Mouse (Mus musculus) erythroblast, embryonic 14.5 days (primary cell): ENCODE measurements around the gene Cflar. TPM values are rescaled to one million over a fixed set of nuclear protein-coding genes. Genes with fewer than 3 reads are reported as not detected.

Experiments
- H3K27me3 ChIP-seq: 2 replicates; pipeline ENCODE4 v1.6.1; 2012; ENCODE audit warnings: inconsistent platforms; ENCODE audit not compliant: control insufficient read depth
- H3K36me3 ChIP-seq: 2 replicates; pipeline ENCODE4 v1.6.1; 2012; ENCODE audit warnings: mild to moderate bottlenecking, inconsistent platforms; ENCODE audit not compliant: control insufficient read depth
- H3K4me1 ChIP-seq: 2 replicates; pipeline ENCODE4 v1.6.1; 2012; ENCODE audit warnings: inconsistent platforms; ENCODE audit not compliant: control insufficient read depth
- H3K4me3 ChIP-seq: replicated peaks from 2 replicates; pipeline ENCODE3; 2012; ENCODE audit warnings: moderate library complexity, mild to moderate bottlenecking, inconsistent platforms
- H3K9me3 ChIP-seq: 2 replicates; pipeline ENCODE4 v1.6.1; 2012; ENCODE audit warnings: low read length, inconsistent platforms, mixed read lengths; ENCODE audit not compliant: control insufficient read depth
- GATA1 ChIP-seq: IDR thresholded peaks from 2 replicates; pipeline ENCODE4 v1.6.1; 2012; ENCODE audit warnings: low read length, inconsistent platforms, mixed read lengths
- TAL1 ChIP-seq: IDR thresholded peaks from 3 replicates; pipeline ENCODE4 v1.6.1; 2012; ENCODE audit warnings: low read length, inconsistent platforms, mixed read lengths
- polyA plus RNA-seq: library from polyadenylated mRNA; stranded (reverse); fragments of >175 nt; gene quantifications from 2 replicates; pipeline ENCODE4 v1.2.3, GENCODE M21; 2012

The Cflar gene
- polyA plus RNA-seq, 1 experiment: 0.04 TPM

DNA sequence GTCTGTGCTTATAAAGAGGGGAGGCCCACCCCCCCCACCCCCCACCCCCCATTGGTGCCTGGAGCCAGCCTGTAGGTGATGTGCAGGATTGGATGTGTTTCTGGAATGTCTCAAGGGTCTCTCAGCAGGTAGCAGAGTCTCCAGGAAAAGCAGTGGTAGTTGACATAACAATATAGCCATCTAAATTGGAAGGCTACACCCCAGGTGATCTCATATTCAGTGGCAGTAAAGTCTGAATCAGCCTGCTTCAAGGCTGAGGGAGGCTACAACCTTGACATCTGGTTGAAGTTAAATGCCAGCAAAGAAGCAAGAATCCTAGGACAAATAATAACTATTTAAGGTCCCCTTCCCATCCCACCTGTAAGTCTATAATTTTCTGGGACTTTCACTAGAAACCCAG is 57.8 kb downstream of the Cflar start:
- H3K36me3 ChIP-seq: no peaks in the 10 kb centered on the region
- no peaks in the 10 kb centered on the region; the same call in 1 of the 2 replicates for H3K4me1 ChIP-seq
- H3K4me3 ChIP-seq: no peak overlapping the region
- TF ChIP-seq GATA1: no peak
- no peak for TF ChIP-seq TAL1
- H3K9me3 ChIP-seq: no peaks in the 10 kb centered on the region
- no peaks in the 10 kb centered on the region for H3K27me3 ChIP-seq

DNA sequence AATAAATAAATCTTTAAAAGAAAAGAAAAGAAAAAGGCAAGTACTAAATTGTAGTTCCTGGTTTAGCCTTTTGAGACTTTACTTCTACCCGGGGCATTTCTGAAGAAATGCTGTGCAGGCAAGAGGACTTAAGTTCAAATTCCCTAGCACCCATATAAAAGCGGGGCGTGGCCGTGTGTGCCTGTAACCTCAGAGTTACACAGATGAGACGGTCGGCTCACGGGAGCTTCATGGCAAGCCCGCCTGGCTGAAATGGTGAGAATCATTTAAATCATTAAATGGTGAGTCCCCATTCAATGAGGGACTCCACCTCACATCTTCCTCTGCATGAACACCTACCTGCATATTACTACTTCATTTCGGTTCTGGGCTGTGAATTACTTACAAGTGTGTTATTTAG is 58.4 kb downstream of the Cflar start:
- no peaks in the 10 kb centered on the region for H3K27me3 ChIP-seq
- no peak overlapping the region for H3K4me3 ChIP-seq
- no peak for TF ChIP-seq GATA1
- no peak for TF ChIP-seq TAL1
- no peaks in the 10 kb centered on the region for H3K36me3 ChIP-seq
- no peaks in the 10 kb centered on the region; the same call in 1 of the 2 replicates for H3K4me1 ChIP-seq
- H3K9me3 ChIP-seq: no peaks in the 10 kb centered on the region

DNA sequence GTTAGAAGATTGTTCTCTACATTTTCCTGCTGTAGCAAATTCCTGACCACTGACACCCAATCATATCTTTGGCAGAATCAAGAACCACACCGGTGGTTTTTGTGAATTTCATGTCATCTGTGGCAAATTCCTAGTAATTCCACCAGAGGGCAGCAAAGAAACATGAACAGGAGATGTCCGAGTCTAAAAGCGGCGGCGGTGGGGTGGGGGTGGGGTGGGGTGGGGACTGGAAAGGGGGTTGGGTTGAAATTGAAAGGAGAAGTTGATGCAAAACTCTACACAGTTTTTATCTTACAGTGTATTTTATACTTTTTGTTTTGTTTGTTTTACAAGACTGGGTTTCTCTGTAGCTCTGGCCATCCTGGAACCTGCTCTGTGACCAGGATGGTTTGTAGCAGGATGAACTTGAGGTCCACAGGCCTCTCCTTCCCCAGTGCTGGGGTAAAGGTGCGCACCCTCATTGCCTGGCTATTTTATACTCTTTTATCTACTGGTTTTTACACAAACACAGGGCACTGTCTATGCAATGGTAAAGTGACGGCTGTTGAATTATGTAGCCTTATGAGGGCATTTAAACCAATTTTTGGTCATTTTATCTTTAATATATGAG is 58.9 kb downstream of the Cflar start:
- Histone ChIP-seq H3K36me3 (no peaks in the 10 kb centered on the region), H3K27me3 (no peaks in the 10 kb centered on the region), H3K4me3 (no peak overlapping the region), H3K9me3 (no peaks in the 10 kb centered on the region), H3K4me1 (no peaks in the 10 kb centered on the region; the same call in 1 of the 2 replicates)
- TF ChIP-seq TAL1: no peak
- TF ChIP-seq GATA1: no peak

DNA sequence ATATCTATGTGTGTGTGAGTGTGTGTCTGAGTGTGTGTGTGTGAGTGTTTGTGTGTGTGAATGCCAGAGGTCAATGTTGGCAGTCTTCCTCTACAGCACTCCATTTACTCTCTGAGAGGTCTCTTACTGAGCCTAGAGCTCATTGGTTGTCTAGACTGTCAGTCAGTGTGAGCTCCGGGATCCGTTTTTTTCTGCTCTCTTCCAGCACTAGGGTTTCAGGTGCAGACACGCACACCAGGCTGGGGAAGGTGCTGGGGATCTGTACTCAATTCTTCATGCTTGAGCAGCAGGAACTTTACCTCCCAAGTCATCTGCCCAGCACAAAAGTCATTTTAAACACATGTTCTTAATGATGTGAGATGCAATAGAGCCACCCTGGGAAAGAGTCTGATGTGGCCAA is 60.8 kb downstream of the Cflar start:
- Histone ChIP-seq H3K9me3 (no peaks in the 10 kb centered on the region), H3K27me3 (no peaks in the 10 kb centered on the region), H3K4me1 (no peaks in the 10 kb centered on the region; the same call in 1 of the 2 replicates), H3K4me3 (no peak overlapping the region), H3K36me3 (no peaks in the 10 kb centered on the region)
- TF ChIP-seq GATA1 (no peak), TAL1 (no peak)

DNA sequence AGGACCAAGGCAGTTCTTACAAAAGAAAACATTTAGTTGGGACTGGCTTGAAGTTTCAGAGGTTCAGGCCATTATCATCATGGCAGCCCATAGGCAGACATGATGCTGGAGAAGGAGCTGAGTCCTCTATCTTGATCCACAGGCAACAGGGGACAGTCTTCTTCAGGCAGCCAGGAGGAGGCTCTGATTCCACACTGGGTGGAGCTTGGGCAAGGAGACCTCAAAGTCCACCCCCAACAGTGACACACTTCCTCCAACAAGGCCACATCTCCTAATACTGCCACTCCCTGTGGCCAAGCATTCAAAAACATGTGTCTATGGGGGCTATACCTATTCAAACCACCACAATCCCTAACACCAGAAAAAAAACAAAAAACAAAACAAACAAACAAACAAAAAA is 62.0 kb downstream of the Cflar start:
- TF ChIP-seq GATA1: no peak
- TF ChIP-seq TAL1: no peak
- Histone ChIP-seq H3K9me3 (no peaks in the 10 kb centered on the region), H3K27me3 (no peaks in the 10 kb centered on the region), H3K4me1 (no peaks in the 10 kb centered on the region; the same call in 1 of the 2 replicates), H3K36me3 (no peaks in the 10 kb centered on the region), H3K4me3 (no peak overlapping the region)

DNA sequence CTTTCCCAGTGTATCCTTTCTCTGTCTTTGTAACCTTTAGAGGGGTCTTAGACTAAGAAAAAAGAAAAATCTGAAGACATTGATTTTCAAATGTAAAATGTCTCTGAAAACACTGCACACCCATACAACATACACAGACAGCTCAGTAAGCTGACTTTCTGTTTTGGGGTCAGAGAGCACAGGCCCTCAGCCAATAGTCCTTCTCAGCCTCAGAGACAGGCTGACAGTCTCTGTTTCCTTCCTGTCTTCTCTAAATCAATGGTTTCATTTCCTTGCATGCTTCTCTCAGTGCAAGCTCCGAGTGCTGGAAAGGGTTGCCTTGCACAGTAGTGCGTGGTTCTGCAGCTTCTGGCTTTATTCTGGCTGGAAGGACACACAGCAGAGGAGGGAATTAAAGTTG is 62.6 kb downstream of the Cflar start:
- no peak for TF ChIP-seq TAL1
- TF ChIP-seq GATA1: no peak
- Histone ChIP-seq H3K27me3 (no peaks in the 10 kb centered on the region), H3K9me3 (no peaks in the 10 kb centered on the region), H3K4me1 (no peaks in the 10 kb centered on the region; the same call in 1 of the 2 replicates), H3K4me3 (no peak overlapping the region), H3K36me3 (no peaks in the 10 kb centered on the region)

DNA sequence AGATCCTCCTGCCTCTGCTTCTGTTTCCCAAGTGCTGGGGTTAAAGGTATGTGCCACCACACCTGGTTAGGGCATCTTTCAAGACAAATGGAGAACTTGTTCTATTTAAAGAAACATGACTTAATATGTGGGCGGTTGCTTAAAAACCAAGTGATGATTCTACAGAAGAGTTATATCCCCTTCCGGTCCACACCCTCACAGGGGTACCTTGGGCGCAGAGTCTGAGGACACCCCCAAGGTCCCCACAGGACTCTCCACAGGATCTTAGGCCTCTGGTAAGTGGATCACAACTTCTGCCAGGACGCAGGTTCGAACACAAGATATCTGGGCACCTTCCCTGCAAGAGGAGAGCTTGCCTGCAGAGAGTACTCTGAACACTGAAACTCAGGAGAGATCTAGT is 64.1 kb downstream of the Cflar start:
- no peaks in the 10 kb centered on the region for H3K27me3 ChIP-seq
- no peak overlapping the region for H3K4me3 ChIP-seq
- H3K9me3 ChIP-seq: no peaks in the 10 kb centered on the region
- no peak for TF ChIP-seq GATA1
- TF ChIP-seq TAL1: no peak
- no peaks in the 10 kb centered on the region for H3K36me3 ChIP-seq
- H3K4me1 ChIP-seq: no peaks in the 10 kb centered on the region; the same call in 1 of the 2 replicates

DNA sequence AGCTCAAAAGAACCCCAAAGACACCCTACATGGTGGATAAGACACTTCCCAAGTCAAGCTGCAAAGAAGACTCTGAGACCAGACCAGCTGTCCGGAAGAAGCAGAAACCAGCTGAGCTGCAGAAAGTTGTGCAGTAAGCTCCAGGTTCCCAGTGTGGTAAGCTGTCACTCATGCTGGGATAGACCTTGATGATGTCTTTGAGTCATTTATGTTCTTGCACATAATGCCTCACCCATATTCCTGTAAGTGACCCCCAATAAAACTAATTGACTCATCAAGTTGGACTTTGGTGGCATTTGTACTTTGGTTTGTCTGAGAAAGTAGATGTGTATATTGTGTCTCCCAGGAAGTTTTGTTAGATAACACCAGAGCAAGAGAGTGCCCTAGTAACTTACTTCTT is 66.3 kb downstream of the Cflar start:
- TF ChIP-seq TAL1 (no peak), GATA1 (no peak)
- Histone ChIP-seq H3K9me3 (no peaks in the 10 kb centered on the region), H3K27me3 (no peaks in the 10 kb centered on the region), H3K4me1 (no peaks in the 10 kb centered on the region; the same call in 1 of the 2 replicates), H3K4me3 (no peak overlapping the region), H3K36me3 (no peaks in the 10 kb centered on the region)

DNA sequence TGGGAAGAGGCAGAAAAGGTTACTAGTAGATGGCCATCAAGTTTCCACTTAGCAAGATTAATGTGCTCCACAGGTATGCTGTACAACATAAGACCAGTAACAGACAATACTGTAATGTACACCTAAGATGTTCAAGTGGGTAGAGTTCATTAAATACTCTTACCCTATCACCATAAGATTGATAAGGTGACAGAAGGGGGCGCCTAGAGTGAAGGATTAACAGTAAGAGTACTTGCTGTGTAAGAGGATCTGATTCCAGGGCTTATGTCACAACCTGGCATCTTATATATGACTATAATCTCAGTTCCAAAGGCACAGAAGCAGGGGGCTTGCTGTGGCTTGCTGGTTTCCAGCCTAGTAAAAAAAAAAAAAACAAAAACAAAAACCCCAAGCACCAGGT is 66.9 kb downstream of the Cflar start:
- Histone ChIP-seq H3K27me3 (no peaks in the 10 kb centered on the region), H3K36me3 (no peaks in the 10 kb centered on the region), H3K9me3 (no peaks in the 10 kb centered on the region), H3K4me1 (no peaks in the 10 kb centered on the region; the same call in 1 of the 2 replicates), H3K4me3 (no peak overlapping the region)
- TF ChIP-seq GATA1: no peak

DNA sequence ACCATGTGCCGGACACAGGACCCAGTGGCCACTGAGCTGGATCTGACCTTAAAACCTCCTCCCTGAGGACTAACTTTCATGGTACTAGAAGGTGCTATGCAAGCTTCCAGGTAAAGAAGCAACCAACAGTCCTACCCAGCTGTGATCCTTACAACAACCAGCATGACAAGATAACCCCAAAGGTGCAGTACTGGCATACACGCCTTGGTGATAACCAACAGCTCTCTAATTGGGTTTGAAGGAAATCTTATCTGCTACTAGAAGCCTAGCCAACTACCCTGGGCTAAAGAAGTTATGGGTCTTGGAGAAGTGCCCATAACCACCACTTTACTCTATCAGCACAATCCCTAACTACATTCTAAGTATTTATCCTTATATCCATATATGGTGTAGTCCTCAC is 75.0 kb downstream of the Cflar start:
- no peaks in the 10 kb centered on the region for H3K27me3 ChIP-seq
- no peak overlapping the region for H3K4me3 ChIP-seq
- no peaks in the 10 kb centered on the region for H3K9me3 ChIP-seq
- H3K36me3 ChIP-seq: no peaks in the 10 kb centered on the region
- no peaks in the 10 kb centered on the region for H3K4me1 ChIP-seq
- TF ChIP-seq TAL1 (no peak), GATA1 (no peak)
